Mouse (Mus musculus): ENCODE results near the gene Slc6a20b.

- TF ChIP-seq CTCF (IDR thresholded peaks at IDR 0.05; ENCODE audit: low read depth, low read length) (no peak), GATA1 (IDR thresholded peaks at IDR 0.05; ENCODE audit: borderline replicate concordance, low read length) (no peak), GATA2 (IDR thresholded peaks at IDR 0.05; ENCODE audit: borderline replicate concordance, low read depth, low read length) (no peak), POLR2AphosphoS5 (IDR thresholded peaks at IDR 0.05; ENCODE audit: insufficient replicate concordance, low read depth, low read length) (no peak)
Measured at GRCm38 (mm10) chr9:123577360-123578192, 54.8 kb downstream of the Slc6a20b start.

All from G1E (cell line).